Mouse (Mus musculus): ENCODE data around the gene Tspan15.
A peak's percentile ranks its signal among the peaks of the same experiment; 100 is the strongest.

Gene Tspan15

DNA sequence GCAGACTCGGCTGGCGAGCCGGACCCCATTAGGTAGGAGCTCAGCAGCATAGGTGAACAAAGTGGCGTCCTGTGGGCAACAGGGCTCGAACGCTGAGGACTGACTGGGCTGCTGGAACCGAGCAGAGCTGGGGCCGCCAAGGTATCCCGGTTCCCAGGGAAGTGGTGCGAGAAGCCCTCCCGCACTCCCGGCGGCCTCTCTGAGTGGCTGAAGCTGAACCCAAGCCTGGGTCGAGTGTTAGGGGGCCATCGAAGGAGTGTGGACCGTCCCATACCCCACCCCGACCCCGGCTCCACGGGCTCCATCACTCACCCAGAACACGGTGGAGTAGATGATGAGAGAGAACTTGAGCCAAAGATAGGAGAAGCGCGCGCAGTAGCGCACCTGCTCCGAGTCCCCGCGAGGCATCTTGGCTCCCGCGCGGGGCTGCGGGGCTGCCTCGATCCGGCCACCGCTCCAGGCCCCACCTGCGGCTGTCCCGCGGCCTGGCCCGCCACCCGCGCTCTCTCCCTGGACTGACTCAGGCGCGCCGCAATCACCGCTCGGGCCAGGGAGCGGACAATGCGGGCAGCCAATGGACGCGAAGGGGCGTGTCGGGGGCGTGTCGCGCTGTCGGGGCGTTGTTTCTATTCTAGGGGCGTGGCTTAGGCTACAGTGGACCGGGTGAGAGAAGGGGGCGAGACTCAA lies at the start of gene Tspan15:
Gene Tspan15, minus strand, starts transcription at position 544 of the 687 bp plus-strand sequence.
- DNase-seq (ENCODE audit: extremely low spot score, low spot score), result peak; percentile 100

- no peak for DNase-seq (ENCODE audit: extremely low spot score, low spot score)
Measured at GRCm38 (mm10) chr10:62279671-62280070, 48.6 kb upstream of the Tspan15 start.

DNA sequence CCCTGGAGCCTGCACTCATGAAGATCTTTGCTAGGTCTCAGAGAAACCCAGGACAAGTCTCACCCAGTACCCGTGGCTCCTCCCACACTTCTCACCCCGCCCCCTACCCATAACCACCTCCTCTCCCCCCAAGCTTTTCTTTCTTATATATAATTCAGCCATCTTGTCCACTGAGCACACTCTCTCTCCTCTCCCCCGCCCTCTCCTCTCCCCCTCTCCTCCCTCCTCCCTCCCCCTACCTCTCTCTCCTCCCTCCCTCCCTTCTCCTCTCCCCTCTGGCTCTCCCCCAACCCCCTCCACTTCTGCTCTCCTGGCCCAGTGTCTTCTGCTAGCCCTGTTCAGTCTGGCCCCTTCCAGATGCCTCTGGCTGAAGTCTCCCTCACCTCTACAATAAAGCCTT lies 48.0 kb upstream of the Tspan15 start:
- no peak for DNase-seq (ENCODE audit: extremely low spot score, low spot score)

GRCm38 (mm10) chr10:62277499-62278293 lies 46.6 kb upstream of the Tspan15 start:
- DNase-seq (ENCODE audit: extremely low spot score, low spot score), result no peak

- DNase-seq (ENCODE audit: extremely low spot score, low spot score), result peak; percentile 83
Measured at GRCm38 (mm10) chr10:62275235-62275634, 44.2 kb upstream of the Tspan15 start.

- DNase-seq (ENCODE audit: extremely low spot score, low spot score), result no peak
Measured at GRCm38 (mm10) chr10:62269278-62269677, 38.2 kb upstream of the Tspan15 start.

DNA sequence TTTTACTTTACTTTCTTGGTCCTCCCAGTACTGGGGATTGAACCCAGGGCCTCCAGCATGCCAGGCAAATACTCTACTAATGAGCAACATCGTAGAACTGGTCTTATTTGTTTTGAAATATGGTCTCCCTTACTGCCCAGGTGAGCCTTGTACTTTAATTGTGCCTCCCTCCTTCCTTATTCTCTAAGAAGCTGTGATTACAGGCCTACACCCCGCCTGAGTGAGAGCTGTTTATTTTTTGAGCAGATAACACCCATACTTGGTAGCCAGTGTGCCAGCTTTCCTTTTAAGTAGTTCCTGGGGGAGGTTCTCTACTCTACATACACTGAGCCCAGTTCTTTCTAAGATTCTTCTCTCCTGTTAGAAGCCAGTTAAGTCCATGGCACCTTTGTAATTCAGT lies 33.2 kb upstream of the Tspan15 start:
- DNase-seq (ENCODE audit: extremely low spot score, low spot score), result no peak

GRCm38 (mm10) chr10:62261115-62261886 lies 30.2 kb upstream of the Tspan15 start:
- peak; percentile 88 for DNase-seq (ENCODE audit: extremely low spot score, low spot score)

DNA sequence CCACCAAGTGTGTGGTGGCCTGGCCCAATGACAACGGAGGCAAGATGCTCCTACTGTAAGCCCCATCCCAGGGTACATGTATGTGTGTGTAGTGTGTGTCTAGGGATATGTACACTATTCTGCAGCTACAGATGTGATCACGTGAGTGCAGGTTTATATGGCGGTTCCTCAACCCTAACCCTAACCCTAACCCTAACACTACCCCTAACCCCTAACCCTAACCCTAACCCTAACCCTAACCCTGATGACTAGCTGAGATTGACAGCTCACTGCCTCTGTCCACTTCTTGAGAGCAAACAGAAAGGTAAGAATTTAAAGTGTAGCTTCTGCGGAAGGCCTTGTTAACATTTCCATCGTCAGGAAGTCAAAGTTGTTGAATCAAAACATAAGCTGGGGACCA lies 27.2 kb upstream of the Tspan15 start:
- DNase-seq (ENCODE audit: extremely low spot score, low spot score), result no peak

- DNase-seq (ENCODE audit: extremely low spot score, low spot score), result no peak
Measured at GRCm38 (mm10) chr10:62252496-62253235, 21.6 kb upstream of the Tspan15 start.

DNA sequence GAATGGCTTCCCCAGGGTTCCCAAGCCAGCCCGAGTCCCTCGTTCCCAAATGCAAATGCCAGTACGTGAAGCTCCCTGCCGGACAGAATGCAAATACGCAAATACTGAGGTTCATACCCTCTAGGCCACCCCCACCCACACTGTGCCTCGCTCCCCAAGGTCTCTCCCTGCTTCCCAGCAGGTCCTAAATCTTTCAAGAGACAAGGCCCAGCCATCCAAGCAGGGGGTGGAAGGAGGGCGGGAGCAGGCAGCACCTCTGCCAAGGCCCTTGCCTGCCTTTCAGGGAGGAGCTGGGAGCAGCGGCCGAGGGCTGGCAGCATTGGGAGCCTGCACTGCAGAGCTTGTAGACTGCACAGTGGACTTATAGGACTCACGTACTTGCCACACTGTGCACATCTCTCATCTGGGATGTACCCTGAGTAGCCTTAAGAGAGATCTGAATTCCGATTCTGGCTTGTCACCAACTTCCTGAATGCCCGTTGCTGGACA lies 21.0 kb upstream of the Tspan15 start, which contains the start of gene Tacr2:
Gene Tacr2, plus strand, starts transcription at position 439 of the 489 bp plus-strand sequence.
- DNase-seq (ENCODE audit: extremely low spot score, low spot score), result no peak

DNA sequence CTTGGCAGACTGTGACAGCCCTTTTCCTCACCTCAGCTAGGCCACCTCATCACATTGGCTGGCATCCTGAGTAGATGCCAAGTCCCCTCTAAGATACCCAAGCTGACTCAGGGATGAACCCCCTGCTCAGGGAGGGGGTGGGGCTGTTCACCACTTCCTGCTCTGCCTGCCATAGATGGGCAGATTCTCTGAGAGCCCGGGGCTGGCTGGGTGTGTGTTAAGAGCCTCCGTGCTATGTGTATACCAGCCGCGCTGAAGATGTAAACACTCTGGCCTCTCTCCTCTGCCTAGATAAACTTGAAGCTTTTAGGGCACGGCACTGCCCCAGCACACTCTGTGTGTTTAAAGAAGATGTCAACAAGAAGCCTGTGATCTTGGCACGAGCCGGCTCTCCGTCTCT lies 16.8 kb upstream of the Tspan15 start:
- no peak for DNase-seq (ENCODE audit: extremely low spot score, low spot score)

DNA sequence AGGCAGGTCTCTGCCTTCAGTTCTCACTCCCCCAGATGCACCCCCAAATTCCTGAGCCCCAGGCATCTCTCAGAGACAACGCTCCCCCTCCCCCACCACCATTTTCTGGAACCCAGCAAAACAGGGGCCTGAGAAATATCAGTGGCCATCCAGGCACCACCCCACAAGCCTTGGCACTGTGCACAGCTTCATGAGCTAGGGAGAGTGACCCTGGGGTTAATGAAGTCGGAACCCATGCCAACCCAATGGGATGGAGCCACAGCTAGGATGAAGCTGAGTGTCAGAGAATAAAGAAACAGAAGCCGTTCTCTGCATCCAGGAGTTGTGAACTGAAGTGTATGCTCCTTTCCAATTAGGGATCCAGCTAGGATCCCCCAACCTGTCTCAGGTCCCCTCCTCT lies 16.1 kb upstream of the Tspan15 start:
- no peak for DNase-seq (ENCODE audit: extremely low spot score, low spot score)

GRCm38 (mm10) chr10:62244067-62244466 lies 13.0 kb upstream of the Tspan15 start:
- no peak for DNase-seq (ENCODE audit: extremely low spot score, low spot score)

GRCm38 (mm10) chr10:62242896-62243295 lies 11.8 kb upstream of the Tspan15 start:
- peak; percentile 39 for DNase-seq (ENCODE audit: extremely low spot score, low spot score)

DNA sequence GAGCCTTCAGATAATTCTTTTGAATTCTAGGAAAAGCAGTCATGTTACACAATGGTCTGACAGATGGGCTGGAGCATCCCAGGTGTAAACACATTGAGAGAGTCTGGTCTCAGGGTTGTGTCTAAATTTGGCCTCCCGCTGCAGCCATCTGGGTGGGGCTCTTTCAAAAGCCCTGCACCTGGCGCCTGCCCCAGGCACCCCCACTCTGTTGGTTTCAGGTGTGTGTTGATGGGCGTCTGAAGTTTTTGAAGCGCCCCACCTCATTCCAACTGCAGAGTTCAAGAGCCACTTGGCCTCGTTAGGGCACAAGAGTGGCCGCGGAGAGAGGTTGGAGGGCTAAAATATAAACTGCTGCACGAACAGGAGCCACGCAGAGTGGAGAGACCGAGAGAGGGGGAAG lies 11.3 kb upstream of the Tspan15 start:
- DNase-seq (ENCODE audit: extremely low spot score, low spot score), result no peak

DNA sequence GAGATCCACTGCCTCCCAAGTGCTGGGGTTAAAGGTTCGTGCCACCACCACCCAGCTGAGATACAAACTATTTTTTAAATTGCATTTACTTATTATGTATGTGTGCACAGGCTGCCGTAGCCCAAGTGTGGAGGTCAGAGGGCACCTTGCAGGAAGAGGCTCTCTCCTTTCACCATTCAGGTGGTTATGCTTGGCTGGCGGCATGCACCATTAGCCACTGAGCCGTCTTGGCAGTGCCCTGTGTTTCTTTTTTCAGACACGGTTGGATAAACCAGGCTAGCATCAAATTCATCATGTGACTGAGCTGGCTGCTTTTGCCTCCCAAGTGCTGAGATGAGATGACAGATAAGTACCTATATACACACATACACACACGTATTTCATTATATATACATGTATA lies 8.2 kb upstream of the Tspan15 start:
- DNase-seq (ENCODE audit: extremely low spot score, low spot score), result no peak

DNA sequence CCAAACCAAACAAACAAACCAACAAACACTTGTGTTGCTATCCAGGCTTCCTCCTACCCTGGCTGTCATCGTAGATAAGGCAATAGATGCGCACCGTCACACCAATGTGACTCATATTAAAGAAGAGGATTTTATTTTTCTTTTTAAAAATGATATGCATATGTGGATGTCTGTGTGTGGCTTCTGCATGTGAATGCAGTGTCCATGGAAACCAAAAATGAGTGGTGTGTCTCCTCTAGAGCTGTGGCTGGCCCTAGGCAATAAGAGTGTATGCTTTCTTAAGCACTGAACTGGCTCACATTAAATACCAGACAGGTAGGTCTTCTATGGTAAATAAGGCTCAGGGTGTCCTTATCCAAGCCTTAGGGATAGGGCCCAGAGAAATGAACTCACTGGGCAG lies 7.6 kb upstream of the Tspan15 start:
- DNase-seq (ENCODE audit: extremely low spot score, low spot score), result no peak

- no peak for DNase-seq (ENCODE audit: extremely low spot score, low spot score)
Measured at GRCm38 (mm10) chr10:62237205-62237604, 6.2 kb upstream of the Tspan15 start.

- no peak for DNase-seq (ENCODE audit: extremely low spot score, low spot score)
Measured at GRCm38 (mm10) chr10:62236165-62236564, 5.1 kb upstream of the Tspan15 start.

GRCm38 (mm10) chr10:62231811-62232210 lies 760 bp upstream of the Tspan15 start:
- no peak for DNase-seq (ENCODE audit: extremely low spot score, low spot score)
